In genomic region chr6:128604512-128604911, GRCm38 (mm10) we compare ENCODE assay signal across 8 mouse cellular contexts. TPM values are rescaled to one million over a fixed set of nuclear protein-coding genes. Genes with fewer than 3 reads are reported as not detected.
DNase-seq lines count a peak whose midpoint lies in the region; ATAC-seq and TF ChIP-seq lines count a peak whose summit lies in the region.
"Had no signal": no experiment of that assay in that cellular context is flagged by ENCODE, and none has a peak within 500 bp of the region (broad histone marks: within the 10 kb centered on the region; RNA-seq: fewer than 3 reads in every experiment).

No protein-coding gene starts in this region.

- no peaks in the 10 kb centered on the region for H3K9me3 ChIP-seq in kidney, embryonic 16.5 days (ENCODE audit: low read length)
- H3K9me3 ChIP-seq in MEL (replicated peaks; ENCODE audit: insufficient read depth, low read length) = no peaks in the 10 kb centered on the region
- no peaks in the 10 kb centered on the region for H3K9me3 ChIP-seq in lung, postnatal 0 days (ENCODE audit: low read length)

- H3K9ac ChIP-seq in kidney, embryonic 16.5 days (replicated peaks; ENCODE audit: low read length) = no peak overlapping the region
- H3K9ac ChIP-seq in MEL (ENCODE audit: control insufficient read depth, low read depth, low read length, poor library complexity, severe bottlenecking) = no peak overlapping the region
- H3K9ac ChIP-seq in lung, postnatal 0 days (replicated peaks; ENCODE audit: low read depth) = no peak overlapping the region

- no peaks in the 10 kb centered on the region for H3K79me2 ChIP-seq in MEL (ENCODE audit: control insufficient read depth, insufficient read depth, low read length, poor library complexity)

- TF ChIP-seq CTCF in MEL (IDR thresholded peaks at IDR 0.05 in 2 of 3, conservative IDR thresholded peaks at IDR 0.05 in 1 of 3; ENCODE audit: control insufficient read depth in 1 of 3, insufficient read depth in 1 of 3, low read depth in 2 of 3, low read length in 3 of 3, poor library complexity in 1 of 3, severe bottlenecking in 1 of 3) = peak in 2 of 3 experiments; percentile 62 to 74; a peak in 4 of 6 replicates
- TF ChIP-seq CTCF in lung, postnatal 0 days (IDR thresholded peaks at IDR 0.05) = peak; percentile 86

- TF ChIP-seq EP300 in MEL (IDR thresholded peaks at IDR 0.05; ENCODE audit: low read depth in 1 of 2, low read length in 2 of 2) = no peak
- no peak for TF ChIP-seq EP300 in lung, postnatal 0 days (IDR thresholded peaks at IDR 0.05)

- peak; percentile 67 for TF ChIP-seq RAD21 in MEL (IDR thresholded peaks at IDR 0.05; ENCODE audit: low read depth, low read length)

- ATAC-seq in kidney, embryonic 16.5 days (ENCODE audit: low FRiP score, low TSS enrichment) = no peak
- ATAC-seq in lung, postnatal 0 days = no peak

- no peaks in the 10 kb centered on the region for H3K4me1 ChIP-seq in kidney, embryonic 16.5 days (ENCODE audit: insufficient read depth, low read length)
- H3K4me1 ChIP-seq in MEL (ENCODE audit: control insufficient read depth in 1 of 2, insufficient read depth in 2 of 2, low read length in 2 of 2) = peaks cover 0 to 2% of the 10 kb centered on the region in 2 experiments; a peak in 1 of 4 replicates
- H3K4me1 ChIP-seq in lung, postnatal 0 days (ENCODE audit: insufficient read depth, low read depth, low read length) = no peaks in the 10 kb centered on the region

- H3K27ac ChIP-seq in kidney, embryonic 16.5 days (ENCODE audit: low read length) = no peak overlapping the region
- H3K27ac ChIP-seq in MEL (ENCODE audit: control insufficient read depth, low read depth, low read length) = no peak overlapping the region
- H3K27ac ChIP-seq in lung, postnatal 0 days (ENCODE audit: low read length) = no peak overlapping the region

- H3K27me3 ChIP-seq in kidney, embryonic 16.5 days (ENCODE audit: insufficient read depth, low read length) = no peaks in the 10 kb centered on the region
- H3K27me3 ChIP-seq in MEL (ENCODE audit: control insufficient read depth in 1 of 2, insufficient read depth in 2 of 2, low read length in 2 of 2) = no peaks in the 10 kb centered on the region
- H3K27me3 ChIP-seq in lung, postnatal 0 days (replicated peaks; ENCODE audit: insufficient read depth, low read length) = no peaks in the 10 kb centered on the region

- peak; percentile 18 for DNase-seq in kidney, adult 18-20 months
- peak; percentile 41 for DNase-seq in MEL (ENCODE audit: low read depth, low spot score)
- DNase-seq in c-Kit-positive CD71-negative TER-119-negative erythroid progenitor cells, embryonic 14.5 days (ENCODE audit: low read depth) = peak; percentile 30
- peak; percentile 85 for DNase-seq in lung, postnatal 0 days (ENCODE audit: low spot score)
- no peak for DNase-seq in right cerebral cortex, postnatal 25 days
- no peak for DNase-seq in urinary bladder, adult 2 months (ENCODE audit: low spot score)

- H3K36me3 ChIP-seq in kidney, embryonic 16.5 days (ENCODE audit: insufficient read depth, low read length) = no peaks in the 10 kb centered on the region
- no peaks in the 10 kb centered on the region for H3K36me3 ChIP-seq in MEL (ENCODE audit: control insufficient read depth in 1 of 2, insufficient read depth in 2 of 2, low read length in 2 of 2)
- no peaks in the 10 kb centered on the region for H3K36me3 ChIP-seq in lung, postnatal 0 days (ENCODE audit: insufficient read depth, low read length)

- 33% methylated on average over 5 of the region's 5 CpGs for WGBS in kidney, embryonic 16.5 days
- 29% methylated on average over 5 of the region's 5 CpGs for WGBS in lung, postnatal 0 days

- H3K4me2 ChIP-seq in kidney, embryonic 16.5 days (replicated peaks; ENCODE audit: low read depth, low read length) = no peak overlapping the region
- no peak overlapping the region for H3K4me2 ChIP-seq in lung, postnatal 0 days (replicated peaks; ENCODE audit: low read depth, low read length)

- no peak overlapping the region for H3K4me3 ChIP-seq in kidney, embryonic 16.5 days (ENCODE audit: low read length)
- no peak overlapping the region for H3K4me3 ChIP-seq in MEL (ENCODE audit: control insufficient read depth in 1 of 2, insufficient read depth in 1 of 2, low read depth in 2 of 2, low read length in 2 of 2)
- no peak overlapping the region for H3K4me3 ChIP-seq in lung, postnatal 0 days (ENCODE audit: low read depth, low read length)

- TF ChIP-seq POLR2A in MEL (IDR thresholded peaks at IDR 0.05; ENCODE audit: control insufficient read depth in 1 of 2, insufficient read depth in 1 of 2, low read depth in 1 of 2, low read length in 2 of 2, poor library complexity in 1 of 2) = no peak

TF ChIP-seq in MEL, 35 proteins besides CTCF, POLR2A, EP300 and RAD21:
- TF ChIP-seq MAFK (IDR thresholded peaks at IDR 0.05; ENCODE audit: borderline replicate concordance, low read depth, low read length) (no peak), JUND (IDR thresholded peaks at IDR 0.05; ENCODE audit: low read depth, low read length) (no peak), MXI1 (IDR thresholded peaks at IDR 0.05; ENCODE audit: low read depth, low read length) (no peak), ZC3H11A (IDR thresholded peaks at IDR 0.05; ENCODE audit: low read depth, low read length) (peak; percentile 59), GABPA (IDR thresholded peaks at IDR 0.05; ENCODE audit: low read depth, low read length) (no peak), MEF2A (IDR thresholded peaks at IDR 0.05; ENCODE audit: extremely low read depth, insufficient replicate concordance, low read depth, low read length, poor library complexity, severe bottlenecking) (no peak), POLR2AphosphoS2 (IDR thresholded peaks at IDR 0.05; ENCODE audit: low read length) (no peak), SMC3 (IDR thresholded peaks at IDR 0.05; ENCODE audit: low read depth, low read length) (peak; percentile 74)

RNA-seq across cellular contexts. Expression of gene Klrb1a, which starts 18.8 kb away (rescaled TPM):
- polyA plus RNA-seq in kidney, embryonic 16.5 days (2015; fragmentation: Nextera tagmentation; extraction: Ambion mirVana) = not detected in 2 replicates
- not detected in 2 replicates for total RNA-seq in MEL (2012; rRNA removed)
- polyA plus RNA-seq in MEL (2012; ENCODE audit: insufficient read depth in 1 of 2, insufficient read length in 2 of 2, low read depth in 1 of 2, low replicate concordance in 2 of 2, missing spikeins in 1 of 2) = not detected
- not detected in 2 replicates for polyA plus RNA-seq in lung, postnatal 0 days (2015; fragmentation: Nextera tagmentation; extraction: Ambion mirVana)
- 0.22 and 0.29 TPM in 2 replicates for polyA plus RNA-seq in urinary bladder, adult 2 months (2012; rRNA removed)
- total RNA-seq: left cerebral cortex, postnatal 25 days had no signal

RNA-seq across cellular contexts. Expression of gene A2ml1, which starts 23.1 kb away (rescaled TPM):
- polyA plus RNA-seq in kidney, embryonic 16.5 days (2015; fragmentation: Nextera tagmentation; extraction: Ambion mirVana) = 0.26 and 0.32 TPM in 2 replicates
- total RNA-seq in MEL (2012; rRNA removed) = 0.08 and 0.10 TPM in 2 replicates
- under 1 TPM in 1 of 2 experiments, not detected in 1; 0.25 TPM for polyA plus RNA-seq in MEL (2012; ENCODE audit: insufficient read depth in 1 of 2, insufficient read length in 2 of 2, low read depth in 1 of 2, low replicate concordance in 2 of 2, missing spikeins in 1 of 2)
- polyA plus RNA-seq in lung, postnatal 0 days (2015; fragmentation: Nextera tagmentation; extraction: Ambion mirVana) = 10.1 and 10.8 TPM in 2 replicates
- polyA plus RNA-seq in urinary bladder, adult 2 months (2012; rRNA removed) = not detected in 2 replicates

RNA-seq across cellular contexts. Expression of gene Clec2h, which starts 57.7 kb away (rescaled TPM):
- polyA plus RNA-seq in kidney, embryonic 16.5 days (2015; fragmentation: Nextera tagmentation; extraction: Ambion mirVana) = 0.08 and 0.19 TPM in 2 replicates
- not detected in 2 replicates for total RNA-seq in MEL (2012; rRNA removed)
- not detected for polyA plus RNA-seq in MEL (2012; ENCODE audit: insufficient read depth in 1 of 2, insufficient read length in 2 of 2, low read depth in 1 of 2, low replicate concordance in 2 of 2, missing spikeins in 1 of 2)
- polyA plus RNA-seq in lung, postnatal 0 days (2015; fragmentation: Nextera tagmentation; extraction: Ambion mirVana) = not detected in 2 replicates
- not detected in 2 replicates for polyA plus RNA-seq in urinary bladder, adult 2 months (2012; rRNA removed)

Comparison
In these comparisons a context has a peak if more than half of its experiments do, and no peak if none do; other contexts are left out.
1. DNase-seq: peak in kidney, adult 18-20 months (single experiment), MEL (single experiment), c-Kit-positive CD71-negative TER-119-negative erythroid progenitor cells, embryonic 14.5 days (single experiment) and lung, postnatal 0 days (single experiment); none in right cerebral cortex, postnatal 25 days (single experiment) and urinary bladder, adult 2 months (single experiment).